Mouse (Mus musculus) regulatory T cell (primary cell): Measurements from ENCODE around the gene Uqcc1.

Experiments
- in situ Hi-C: fragments of 300-600 bp; cut with MboI, MseI; formaldehyde crosslinking; loops from one replicate; pipeline ENCODE4 v1.15.1; 2025; ENCODE audit warnings: high pct_unique_total_duplicates

The Uqcc1 gene

GRCm38 (mm10) chr2:155862573-155863300 is 67.4 kb downstream of the Uqcc1 start:
- in situ Hi-C loops = loop anchor here (10.0 kb wide), 1 partner anchor 1158 kb away; no protein-coding TSS in a partner anchor

GRCm38 (mm10) chr2:155861581-155861980 is 68.5 kb downstream of the Uqcc1 start:
- in situ Hi-C loops = loop anchor here (10.0 kb wide), 1 partner anchor 1157 kb away; no protein-coding TSS in a partner anchor

GRCm38 (mm10) chr2:155860102-155860501 is 70.0 kb downstream of the Uqcc1 start:
- in situ Hi-C loops = loop anchor here (10.0 kb wide), 1 partner anchor 1155 kb away; no protein-coding TSS in a partner anchor

GRCm38 (mm10) chr2:155852536-155852935 is 77.6 kb downstream of the Uqcc1 start:
- in situ Hi-C loops = no loop called here

- in situ Hi-C loops = no loop called here
Measured at GRCm38 (mm10) chr2:155850120-155850519, 80.0 kb downstream of the Uqcc1 start.

- in situ Hi-C loops = no loop called here
Measured at GRCm38 (mm10) chr2:155849464-155849863, 80.6 kb downstream of the Uqcc1 start.

- in situ Hi-C loops = no loop called here
Measured at GRCm38 (mm10) chr2:155848291-155848690, 81.8 kb downstream of the Uqcc1 start.

- in situ Hi-C loops = no loop called here
Measured at GRCm38 (mm10) chr2:155846930-155847329, 83.2 kb downstream of the Uqcc1 start.

- in situ Hi-C loops = no loop called here
Measured at GRCm38 (mm10) chr2:155838961-155839360, 91.1 kb downstream of the Uqcc1 start.

GRCm38 (mm10) chr2:155837961-155838360 is 92.1 kb downstream of the Uqcc1 start:
- in situ Hi-C loops = no loop called here

GRCm38 (mm10) chr2:155834732-155835131 is 95.4 kb downstream of the Uqcc1 start, which contains the start of gene Fam83c:
Gene Fam83c, minus strand, starts transcription at chr2:155834854.
- in situ Hi-C loops = loop anchor here (5.0 kb wide), 1 partner anchor 108 kb away; the partner anchor contains the start of gene Gm15557

- in situ Hi-C loops = loop anchor here (5.0 kb wide), 1 partner anchor 110 kb away; the partner anchor contains the start of gene Gm15557
Measured at GRCm38 (mm10) chr2:155832087-155832486, 98.0 kb downstream of the Uqcc1 start.

GRCm38 (mm10) chr2:155831302-155831701 is 98.8 kb downstream of the Uqcc1 start:
- in situ Hi-C loops = loop anchor here (5.0 kb wide), 1 partner anchor 111 kb away; the partner anchor contains the start of gene Gm15557

GRCm38 (mm10) chr2:155830841-155831240 is 99.3 kb downstream of the Uqcc1 start:
- in situ Hi-C loops = loop anchor here (5.0 kb wide), 1 partner anchor 111 kb away; the partner anchor contains the start of gene Gm15557

GRCm38 (mm10) chr2:155826630-155827424 is 103.3 kb downstream of the Uqcc1 start, which contains the start of gene Eif6:
Gene Eif6, minus strand, starts transcription at chr2:155826925.
- in situ Hi-C loops = no loop called here

GRCm38 (mm10) chr2:155825904-155826629 is 104.0 kb downstream of the Uqcc1 start:
- in situ Hi-C loops = no loop called here

GRCm38 (mm10) chr2:155823722-155824121 is 106.4 kb downstream of the Uqcc1 start:
- in situ Hi-C loops = no loop called here

- in situ Hi-C loops = no loop called here
Measured at GRCm38 (mm10) chr2:155820779-155821178, 109.3 kb downstream of the Uqcc1 start.

- in situ Hi-C loops = no loop called here
Measured at GRCm38 (mm10) chr2:155819449-155820251, 110.5 kb downstream of the Uqcc1 start.

GRCm38 (mm10) chr2:155819392-155819448 is 110.9 kb downstream of the Uqcc1 start, which contains the start of gene BC029722:
Gene BC029722, minus strand, starts transcription at chr2:155819426.
- in situ Hi-C loops = no loop called here
